Mouse (Mus musculus): ENCODE data around the gene Cbx5.

DNA sequence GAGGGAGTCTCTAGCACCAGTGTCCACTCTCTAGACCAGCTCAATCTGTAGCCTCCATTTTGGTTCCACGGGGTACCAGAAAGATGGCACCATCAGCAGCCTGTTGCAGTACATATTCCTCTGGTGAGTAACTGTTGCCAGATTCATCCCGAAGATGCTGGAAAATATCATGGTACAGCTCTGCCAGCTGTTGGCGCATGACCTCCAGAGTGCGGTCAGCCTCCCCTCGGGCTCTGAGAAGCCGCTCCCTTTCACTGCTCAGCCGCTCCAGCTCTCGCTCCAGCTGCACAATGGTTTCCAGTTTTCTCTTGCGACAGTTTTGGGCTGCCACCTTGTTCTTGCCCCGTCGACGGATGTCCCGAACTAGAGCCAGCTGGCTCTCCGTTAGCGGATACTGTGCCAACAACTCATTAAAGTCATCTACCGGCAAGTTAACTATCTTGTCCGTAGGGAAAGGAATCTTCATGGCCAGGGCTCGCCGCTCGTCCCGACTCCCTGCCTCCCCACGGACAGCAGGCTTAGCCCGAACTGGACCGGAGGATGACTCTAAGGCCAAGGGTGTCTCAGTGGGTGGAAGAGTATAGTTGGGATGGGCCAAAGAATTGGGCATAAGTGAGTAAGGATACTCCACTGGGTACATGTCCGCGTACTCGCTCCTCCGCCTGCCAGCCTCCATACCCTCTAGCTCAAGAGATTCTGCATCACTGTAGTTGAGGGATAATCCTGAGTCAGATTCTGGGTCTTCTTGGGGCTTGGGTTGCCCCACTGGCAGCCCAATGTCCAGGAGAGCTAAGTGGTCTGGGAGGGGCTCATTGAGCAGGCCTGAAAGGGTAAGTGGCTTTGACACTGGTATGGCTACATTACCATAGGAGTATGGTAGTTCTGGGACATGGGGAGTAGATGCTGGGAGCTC lies 9.0 kb upstream of the Cbx5 start:
- TF ChIP-seq CTCF (IDR thresholded peaks at IDR 0.05; ENCODE audit: borderline replicate concordance, control insufficient read depth, extremely low read depth, insufficient read depth, low read length, poor library complexity) = no peak
- no peak for TF ChIP-seq POLR2A (IDR thresholded peaks at IDR 0.05; ENCODE audit: control insufficient read depth, extremely low read depth, insufficient read depth, low read length, poor library complexity)
